Mouse (Mus musculus) testis, adult 2 months (tissue): ENCODE measurements at regions not wholly inside any gene's neighbourhood (a gene's known extent, or its start where the extent isn't known, plus 50 kb on each side); places are given as distances from the start of the nearest gene placed in this dataset.

Experiments
- H3K27ac ChIP-seq: fragments of 200-500 bp; 2 replicates; pipeline ENCODE4 v1.5.1; 2012; ENCODE audit warnings: low read depth, low read length; ENCODE audit not compliant: control insufficient read depth, insufficient read depth
- H3K27me3 ChIP-seq: fragments of 200-500 bp; 2 replicates; pipeline ENCODE4 v1.6.1; 2012; ENCODE audit warnings: mild to moderate bottlenecking, low read length, moderate library complexity; ENCODE audit not compliant: control insufficient read depth, insufficient read depth
- H3K36me3 ChIP-seq: fragments of 200-500 bp; 2 replicates; pipeline ENCODE4 v1.6.1; 2012; ENCODE audit warnings: mild to moderate bottlenecking, low read length; ENCODE audit not compliant: control insufficient read depth, insufficient read depth
- H3K4me1 ChIP-seq: fragments of 200-500 bp; 2 replicates; pipeline ENCODE4 v1.6.1; 2012; ENCODE audit warnings: low read length; ENCODE audit not compliant: control insufficient read depth, insufficient read depth
- H3K4me3 ChIP-seq: fragments of 200-500 bp; 2 replicates; pipeline ENCODE4 v1.5.1; 2012; ENCODE audit warnings: low read depth, mild to moderate bottlenecking, low read length, moderate library complexity, mixed read lengths; ENCODE audit not compliant: control insufficient read depth
- CTCF ChIP-seq: fragments of 200-500 bp; IDR thresholded peaks from 2 replicates; pipeline ENCODE4 v1.5.1; 2012; ENCODE audit warnings: low read depth, mild to moderate bottlenecking, inconsistent platforms, low read length, moderate library complexity; ENCODE audit not compliant: control insufficient read depth, insufficient read depth, insufficient replicate concordance
- POLR2A ChIP-seq: fragments of 200-500 bp; IDR thresholded peaks from 2 replicates; pipeline ENCODE4 v1.6.1; 2012; ENCODE audit warnings: low read depth, mild to moderate bottlenecking, inconsistent platforms, low read length, moderate library complexity; ENCODE audit not compliant: control insufficient read depth

- Histone ChIP-seq H3K36me3 (no peaks in the 10 kb centered on the region), H3K4me3 (no peak overlapping the region), H3K27me3 (no peaks in the 10 kb centered on the region), H3K4me1 (no peaks in the 10 kb centered on the region), H3K27ac (no peak overlapping the region)
- TF ChIP-seq POLR2A = no peak
- no peak for TF ChIP-seq CTCF
Measured at GRCm38 (mm10) chr14:16897747-16898544, 79.0 kb upstream of the Rarb start.

- H3K27me3 ChIP-seq = no peaks in the 10 kb centered on the region
- H3K36me3 ChIP-seq = no peaks in the 10 kb centered on the region
- no peaks in the 10 kb centered on the region for H3K4me1 ChIP-seq
- no peak overlapping the region for H3K4me3 ChIP-seq
- H3K27ac ChIP-seq = no peak overlapping the region
- TF ChIP-seq CTCF = no peak
Measured at GRCm38 (mm10) chr14:16896974-16897373, 78.0 kb upstream of the Rarb start.

GRCm38 (mm10) chr14:16881249-16881648, 62.3 kb upstream of the Rarb start:
- no peaks in the 10 kb centered on the region for H3K4me1 ChIP-seq
- H3K27me3 ChIP-seq = no peaks in the 10 kb centered on the region
- H3K4me3 ChIP-seq = no peak overlapping the region
- TF ChIP-seq POLR2A (no peak), CTCF (no peak)
- H3K36me3 ChIP-seq = no peaks in the 10 kb centered on the region
- H3K27ac ChIP-seq = no peak overlapping the region

- H3K36me3 ChIP-seq = no peaks in the 10 kb centered on the region
- H3K4me1 ChIP-seq = no peaks in the 10 kb centered on the region
- no peaks in the 10 kb centered on the region for H3K27me3 ChIP-seq
- TF ChIP-seq CTCF (no peak), POLR2A (no peak)
- no peak overlapping the region for H3K4me3 ChIP-seq
- no peak overlapping the region for H3K27ac ChIP-seq
Measured at GRCm38 (mm10) chr14:16869221-16869620, 50.3 kb upstream of the Rarb start.
